Mouse (Mus musculus): ENCODE results near the gene Pkib.

GRCm38 (mm10) chr10:57763044-57763443 is 131.3 kb downstream of the Pkib start:
- TF ChIP-seq POLR2A (IDR thresholded peaks at IDR 0.05; ENCODE audit: borderline replicate concordance, extremely low read depth, low read depth, low read length) (no peak), CTCF (IDR thresholded peaks at IDR 0.05; ENCODE audit: insufficient read depth, low read length) (no peak)

Data from lung, adult 2 months (tissue).